Mouse (Mus musculus): Measurements from ENCODE around the gene Ahnak2. TPM values are rescaled to one million over a fixed set of nuclear protein-coding genes. Genes with fewer than 3 reads are reported as not detected.
"Not testable (repeated sequence)": the region's sequence is repeated elsewhere in the genome, so short reads cannot be mapped to it uniquely, and the experiment has no call there.

Gene Ahnak2
- total RNA-seq (2021): 10 to 100 TPM; 12.2 to 18.6 TPM
- long read RNA-seq, experiment 1: 0 reads
- long read RNA-seq, experiment 2, partial matches to known transcripts: 0 of 3 reads
- long read RNA-seq, experiment 2, other reads (novel, unspliced or antisense): 0 of 3 reads

GRCm38 (mm10) chr12:112801864-112802846, at the start of gene Ahnak2:
Gene Ahnak2 (minus strand): TSS chr12:112802657.
- DNase-seq: peak; percentile 58

DNA sequence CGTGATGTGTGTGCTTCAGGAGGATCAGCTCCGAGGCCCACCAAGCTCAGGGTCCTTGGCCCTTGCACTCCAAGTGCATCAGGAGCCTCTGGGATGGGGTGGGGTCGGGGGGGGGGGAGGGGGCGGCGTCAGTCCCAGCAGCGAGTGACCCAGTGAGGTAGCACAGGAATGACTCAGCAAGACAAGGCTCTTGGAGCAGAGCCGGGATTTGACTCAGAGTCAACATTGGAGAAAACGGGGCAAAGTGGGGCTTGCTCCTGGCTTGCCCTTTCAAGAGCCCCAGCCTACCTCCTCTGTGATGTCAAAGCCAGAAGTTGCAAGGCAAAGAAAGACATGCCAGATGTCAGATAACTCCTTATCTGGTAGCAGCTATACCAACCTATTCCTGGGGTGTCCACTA, 48.7 kb upstream of the Ahnak2 start:
- DNase-seq: no peak

DNA sequence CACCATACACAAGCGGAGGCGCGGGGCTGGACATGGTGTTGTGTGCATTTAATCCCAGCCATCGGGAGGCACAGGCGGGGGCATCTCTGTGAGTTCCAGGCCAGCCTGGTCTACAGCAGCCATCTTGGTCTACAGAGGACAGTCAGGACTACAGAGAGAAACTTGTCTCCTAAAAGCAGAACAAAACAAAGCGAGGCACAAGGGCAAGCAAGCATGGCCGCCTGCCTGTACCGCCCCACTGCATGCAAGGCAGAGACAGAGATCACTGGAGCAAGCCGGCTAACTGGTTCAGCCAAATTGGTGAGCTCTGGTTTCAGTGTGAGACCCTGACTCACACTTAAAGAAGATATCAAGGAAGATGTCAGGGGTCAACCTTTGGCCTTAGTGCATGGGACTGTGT, 47.9 kb upstream of the Ahnak2 start:
- no peak for DNase-seq

GRCm38 (mm10) chr12:112849235-112850022, 47.0 kb upstream of the Ahnak2 start:
- no peak for DNase-seq

DNA sequence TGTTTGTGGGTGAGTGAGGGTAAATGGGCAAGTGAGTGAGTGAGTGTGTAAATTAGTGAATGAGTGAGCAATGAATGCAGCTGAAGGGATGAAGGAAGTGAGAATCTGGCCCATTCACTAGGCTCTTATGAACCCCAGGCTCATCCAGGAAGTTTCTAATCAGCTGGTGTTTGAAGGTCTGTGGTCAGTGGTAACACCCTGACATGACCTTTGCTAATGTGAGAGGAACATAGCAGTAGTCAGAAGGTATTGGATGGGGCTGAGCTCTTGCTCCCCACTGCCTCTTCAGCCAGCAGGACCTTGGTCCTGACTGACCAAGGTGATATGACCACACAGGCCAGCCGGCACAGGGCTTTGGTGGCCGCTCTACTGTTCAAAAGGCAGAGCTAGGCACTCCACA, 45.4 kb upstream of the Ahnak2 start:
- DNase-seq: no peak

GRCm38 (mm10) chr12:112843803-112844202, 41.3 kb upstream of the Ahnak2 start:
- DNase-seq: peak; percentile 93

DNA sequence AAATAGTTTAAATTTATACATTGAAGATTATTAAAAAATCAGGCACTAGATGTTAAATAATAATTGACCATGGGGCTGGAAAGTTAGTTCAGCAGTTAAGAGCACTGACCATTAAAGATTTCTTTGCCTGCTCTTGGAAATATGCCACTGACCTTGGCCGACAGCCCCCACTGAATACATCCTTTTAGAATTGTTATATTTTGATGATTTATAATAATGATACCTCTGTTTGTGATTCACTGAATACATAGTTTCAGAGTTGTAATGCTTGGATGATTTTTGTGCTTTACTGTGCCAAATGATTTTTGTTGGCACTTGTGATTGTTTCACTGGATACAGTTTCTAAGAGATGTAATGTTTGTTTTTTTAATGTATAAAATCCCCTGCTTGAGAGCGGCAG, 39.7 kb upstream of the Ahnak2 start:
- not testable (repeated sequence) for DNase-seq

- not testable (repeated sequence) for DNase-seq
Observed at GRCm38 (mm10) chr12:112841338-112841892, 39.0 kb upstream of the Ahnak2 start.

GRCm38 (mm10) chr12:112840209-112841086, 38.0 kb upstream of the Ahnak2 start:
- DNase-seq: no peak

DNA sequence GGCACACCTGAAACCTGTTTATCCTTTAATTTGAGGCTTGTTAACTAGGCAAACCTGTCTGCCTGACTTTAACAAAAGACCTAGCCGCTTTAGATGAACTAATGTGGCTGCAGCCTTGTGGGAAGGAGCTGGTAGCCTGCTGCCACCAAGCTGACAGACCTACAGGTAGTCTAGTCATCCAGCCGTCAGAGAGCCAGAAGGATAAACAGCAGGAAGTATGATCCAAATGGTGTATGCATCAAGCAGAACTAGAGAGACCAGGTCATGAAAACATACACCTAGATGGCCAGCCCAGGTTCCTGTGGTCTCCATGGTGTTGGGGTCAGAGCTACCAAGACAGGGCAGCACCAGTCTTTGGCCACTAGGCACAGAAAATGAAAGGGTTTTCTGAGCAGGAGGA, 32.6 kb upstream of the Ahnak2 start:
- no peak for DNase-seq

GRCm38 (mm10) chr12:112833527-112833926, 31.1 kb upstream of the Ahnak2 start:
- no peak for DNase-seq

GRCm38 (mm10) chr12:112832411-112832810, 30.0 kb upstream of the Ahnak2 start:
- no peak for DNase-seq

- no peak for DNase-seq
Observed at GRCm38 (mm10) chr12:112830570-112830969, 28.1 kb upstream of the Ahnak2 start.

DNA sequence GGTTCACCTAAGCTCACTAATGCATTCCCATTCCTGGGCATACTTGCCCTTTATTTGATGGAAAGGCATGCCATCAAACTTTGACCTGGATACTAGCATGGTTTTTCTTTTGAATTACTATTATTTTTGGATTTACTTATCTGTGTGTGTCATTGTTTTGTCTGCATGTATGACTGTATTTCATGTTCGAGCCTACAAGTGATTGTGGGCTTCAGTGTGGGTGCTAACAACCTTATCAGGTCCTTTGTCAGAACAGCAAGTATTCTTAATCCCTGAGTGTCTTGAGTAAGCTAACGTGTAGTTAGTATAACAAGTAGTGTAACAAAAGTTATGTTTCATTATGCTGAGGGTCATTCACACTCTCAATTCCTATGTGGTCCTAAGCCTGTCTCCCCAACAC, 27.7 kb upstream of the Ahnak2 start:
- no peak for DNase-seq

DNA sequence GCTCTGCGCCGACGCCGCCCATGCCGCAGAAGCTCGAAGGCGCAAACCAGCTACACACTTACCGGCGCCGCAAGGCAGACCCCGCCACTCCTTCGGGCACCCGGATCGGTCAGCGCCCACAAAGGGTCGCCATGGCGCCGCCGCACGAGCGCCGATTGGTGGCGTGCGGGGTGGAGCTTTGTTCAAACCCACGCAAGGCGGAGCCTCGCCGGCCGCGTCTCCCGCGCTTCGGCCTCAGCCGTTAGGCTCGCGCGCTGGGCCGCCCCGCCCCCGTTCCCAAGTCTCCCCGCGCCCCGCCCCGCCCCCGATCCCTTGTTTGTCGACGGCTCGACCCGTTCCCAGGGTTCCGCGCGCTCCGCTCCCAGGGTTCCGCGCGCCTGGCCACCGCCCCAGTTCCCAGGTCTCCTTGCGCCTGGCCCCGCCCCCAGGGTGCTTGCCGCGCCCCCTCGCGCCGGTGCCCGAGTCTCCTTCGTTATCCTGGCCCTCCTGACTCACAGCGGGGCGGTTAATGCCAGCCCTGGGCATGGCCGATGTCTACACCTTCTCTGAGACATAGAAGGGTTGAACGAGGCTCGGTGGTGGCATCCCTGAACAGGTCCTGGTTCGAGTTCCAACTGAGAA, 26.9 kb upstream of the Ahnak2 start, which contains the start of gene Cdca4:
Gene Cdca4 (minus strand): TSS at position 180 of the 621 bp plus-strand sequence.
- peak; percentile 99 for DNase-seq

DNA sequence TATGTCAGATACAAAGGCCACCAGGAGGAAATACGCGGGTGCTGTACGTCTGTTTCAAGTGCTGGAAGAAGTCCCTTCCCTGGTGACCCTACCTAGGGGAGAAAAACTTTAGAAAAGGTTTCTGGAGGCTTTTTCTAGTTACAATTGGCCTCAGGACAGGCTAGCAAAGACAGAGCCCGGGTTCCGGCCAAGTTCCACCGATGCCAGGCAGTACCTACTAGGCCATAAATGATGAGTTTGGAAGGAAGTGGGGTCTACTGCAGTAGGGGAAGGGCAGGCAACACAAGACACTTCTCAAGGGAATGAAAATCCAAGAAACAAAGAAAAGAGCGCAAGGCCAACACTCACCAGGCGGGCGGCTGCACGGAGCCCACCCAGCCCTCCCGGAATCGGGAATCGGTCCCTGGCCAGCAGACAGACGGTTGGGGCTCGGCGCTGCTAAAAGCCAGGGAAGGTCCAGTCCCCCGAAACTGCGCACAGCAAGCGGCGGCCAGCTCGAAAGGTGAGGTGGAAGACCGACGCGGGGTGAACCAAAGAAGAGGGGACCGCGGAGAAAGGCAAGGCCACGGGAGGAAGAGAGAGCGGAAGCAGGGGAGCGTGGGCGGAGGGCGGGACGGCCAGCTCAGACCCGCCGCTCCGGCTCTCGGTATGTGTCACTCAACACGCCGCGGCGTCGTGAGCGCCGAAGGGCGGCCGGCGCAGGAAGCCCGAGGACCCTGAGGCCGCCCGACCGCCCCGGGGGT, 26.2 kb upstream of the Ahnak2 start:
- DNase-seq: peak; percentile 69

DNA sequence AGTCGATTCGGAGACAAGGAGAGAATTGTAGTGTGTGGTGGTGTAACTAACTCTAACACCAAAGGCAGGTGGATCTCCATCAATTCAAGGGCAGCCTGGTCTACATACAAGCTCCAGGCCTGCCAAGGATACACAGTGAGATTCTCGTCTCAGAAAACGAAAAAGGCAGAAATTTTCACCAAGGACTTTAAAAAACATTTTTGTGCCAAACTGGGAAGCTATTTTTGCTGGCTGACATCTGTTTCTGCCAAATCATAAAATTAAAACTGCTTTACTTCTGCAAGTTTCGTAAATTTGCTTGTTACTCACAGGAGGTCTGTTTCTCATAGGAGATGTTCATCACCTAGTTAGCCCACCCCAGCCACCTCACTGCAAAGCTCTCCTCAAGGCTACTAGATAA, 23.4 kb upstream of the Ahnak2 start:
- DNase-seq: no peak

GRCm38 (mm10) chr12:112823221-112823620, 20.8 kb upstream of the Ahnak2 start:
- no peak for DNase-seq

- no peak for DNase-seq
Observed at GRCm38 (mm10) chr12:112822676-112823075, 20.2 kb upstream of the Ahnak2 start.

DNA sequence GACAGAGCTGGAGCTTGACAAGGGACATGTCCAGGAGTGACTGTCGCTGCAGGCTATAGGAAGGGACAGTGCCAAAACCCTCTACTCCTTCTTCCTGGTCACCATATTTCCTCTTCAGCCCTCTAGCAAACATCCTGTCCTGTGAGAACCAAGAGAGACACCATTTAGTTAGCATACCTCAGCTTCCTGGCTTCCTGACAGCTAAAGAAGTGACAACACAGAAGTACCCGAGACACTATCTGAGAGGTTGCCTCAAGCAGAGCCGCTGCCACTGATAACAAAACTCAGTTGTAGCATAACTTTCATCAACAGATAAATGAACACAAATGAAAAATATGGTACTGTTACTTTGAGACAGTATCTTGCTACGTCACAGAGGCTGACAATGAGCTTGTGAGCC, 19.5 kb upstream of the Ahnak2 start:
- DNase-seq: no peak
